Comparison of ENCODE assay signal across 7 mouse cellular contexts in the genomic region with DNA sequence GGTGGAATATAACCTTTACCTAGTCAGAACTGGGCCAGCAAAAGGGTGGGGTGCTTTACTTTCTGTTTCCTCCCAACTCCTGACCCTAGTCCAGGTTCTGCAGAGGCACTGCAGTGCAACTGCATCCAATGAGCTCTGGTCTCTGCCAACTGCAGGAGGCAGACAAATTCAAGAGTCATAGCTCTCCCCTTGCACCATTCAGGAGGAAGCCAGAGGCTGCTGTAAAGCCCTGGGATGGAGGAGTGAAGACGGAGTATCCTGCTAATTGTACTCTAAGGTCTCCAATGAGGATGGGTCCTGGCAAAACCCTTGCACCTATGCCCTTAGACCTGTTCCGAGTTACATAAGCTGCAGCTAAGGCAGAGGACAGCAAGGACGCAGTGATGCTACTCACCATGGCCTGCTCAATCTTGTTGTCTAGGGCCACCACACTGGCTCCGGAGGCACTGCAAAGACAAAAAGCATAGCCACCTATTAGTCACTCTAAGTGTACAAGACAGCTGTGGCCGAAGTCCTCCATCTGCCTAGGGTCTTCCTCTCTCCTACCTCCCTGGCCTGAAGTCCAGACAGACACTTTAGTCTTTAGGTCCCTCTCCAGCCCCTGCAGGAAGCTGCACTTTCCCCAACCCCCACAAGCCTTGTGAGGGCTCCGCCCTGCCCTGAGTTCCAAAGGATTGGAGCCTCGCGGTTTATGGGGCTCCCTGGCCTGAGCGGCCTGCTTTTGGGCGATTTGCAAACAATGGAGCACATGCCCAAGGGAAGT. TPM values are rescaled to one million over a fixed set of nuclear protein-coding genes. Genes with fewer than 3 reads are reported as not detected.
DNase-seq lines count a peak whose midpoint lies in the region; ATAC-seq lines count a peak whose summit lies in the region.

No protein-coding gene starts in this region.

- peak overlapping the region; percentile 84 for H3K9ac ChIP-seq in heart, embryonic 14.5 days (ENCODE audit: low read length)
- H3K9ac ChIP-seq in stomach, embryonic 15.5 days: peak overlapping the region; percentile 0; the same call in 1 of the 2 replicates

- H3K27me3 ChIP-seq in heart, embryonic 14.5 days (ENCODE audit: control insufficient read depth, insufficient read depth, low read length): no peaks in the 10 kb centered on the region
- H3K27me3 ChIP-seq in stomach, embryonic 15.5 days (replicated peaks): no peaks in the 10 kb centered on the region; the same call in none of the 2 replicates

- H3K4me3 ChIP-seq in heart, embryonic 14.5 days (ENCODE audit: control insufficient read depth in 1 of 2, insufficient read depth in 1 of 2, low read depth in 1 of 2, low read length in 2 of 2): peak overlapping the region; percentile 58 to 61
- peak overlapping the region; percentile 40 for H3K4me3 ChIP-seq in stomach, embryonic 15.5 days (replicated peaks)

- H3K36me3 ChIP-seq in heart, embryonic 14.5 days (ENCODE audit: control insufficient read depth, insufficient read depth, low read length): peaks cover 16% of the 10 kb centered on the region; the same call in 1 of the 2 replicates
- H3K36me3 ChIP-seq in stomach, embryonic 15.5 days: no peaks in the 10 kb centered on the region

- H3K4me2 ChIP-seq in heart, embryonic 14.5 days (ENCODE audit: low read length): peak overlapping the region; percentile 77
- peak overlapping the region; percentile 57 for H3K4me2 ChIP-seq in stomach, embryonic 15.5 days

- H3K4me1 ChIP-seq in heart, embryonic 14.5 days (ENCODE audit: control insufficient read depth in 2 of 2, insufficient read depth in 2 of 2, low read length in 2 of 2): peaks cover 10 to 20% of the 10 kb centered on the region in 2 experiments
- no peaks in the 10 kb centered on the region; the same call in 1 of the 2 replicates for H3K4me1 ChIP-seq in stomach, embryonic 15.5 days

- intact Hi-C loops in left cerebral cortex, postnatal 14 days (cut with DNase I): loop anchor here (5.0 kb wide), 1 partner anchor 40 kb away; no protein-coding TSS in a partner anchor

- no peaks in the 10 kb centered on the region for H3K9me3 ChIP-seq in heart, embryonic 14.5 days (ENCODE audit: control insufficient read depth, low read length)
- H3K9me3 ChIP-seq in stomach, embryonic 15.5 days: no peaks in the 10 kb centered on the region

- H3K27ac ChIP-seq in heart, embryonic 14.5 days (replicated peaks in 1 of 2; ENCODE audit: control insufficient read depth in 1 of 2, insufficient read depth in 1 of 2, low read depth in 2 of 2, low read length in 2 of 2): peak overlapping the region; percentile 88 to 93
- H3K27ac ChIP-seq in stomach, embryonic 15.5 days: peak overlapping the region; percentile 88

- 20% methylated on average over 10 of the region's 10 CpGs for WGBS in heart, embryonic 14.5 days
- 19% methylated on average over 10 of the region's 10 CpGs for WGBS in stomach, embryonic 15.5 days

- peak; percentile 35 for DNase-seq in CD4-positive helper T cell, adult 2 months (ENCODE audit: low read depth, low spot score)
- peak; percentile 29 for DNase-seq in MN1 (ENCODE audit: low spot score)
- DNase-seq in embryo, embryonic 9.5 days (ENCODE audit: extremely low spot score): peak; percentile 45
- DNase-seq in left cerebral cortex, postnatal 14 days (ENCODE audit: low spot score in 2 of 2): peak; percentile 19 to 26
- peak; percentile 39 for DNase-seq in mesoderm, embryonic 11.5 days (ENCODE audit: low read depth, low spot score)

- peak; percentile 22; the same call in 1 of the 2 replicates for ATAC-seq in heart, embryonic 14.5 days (ENCODE audit: insufficient number of reproducible peaks, insufficient read depth, low FRiP score, low read depth)
- ATAC-seq in stomach, embryonic 15.5 days (ENCODE audit: insufficient read depth, low FRiP score, low read depth): peak; percentile 45; the same call in 1 of the 2 replicates

RNA-seq across cellular contexts. Expression of gene Tsc22d3, which starts 58.6 kb away (rescaled TPM):
- polyA plus RNA-seq in heart, embryonic 14.5 days (2014; fragmentation: Nextera tagmentation; extraction: Ambion mirVana): 209 and 227 TPM in 2 replicates
- 100 to 1,000 TPM in 1 of 2 experiments, 10 to 100 TPM in 1; 85.9 to 126 TPM for total RNA-seq in left cerebral cortex, postnatal 14 days (2021)
- polyA plus RNA-seq in stomach, embryonic 15.5 days (2015; fragmentation: Nextera tagmentation; extraction: Ambion mirVana): 77.6 and 79.0 TPM in 2 replicates

Comparison
In these comparisons a context has a peak if more than half of its experiments do, and no peak if none do; other contexts are left out.
1. Peak in every context shown above with its lines: DNase-seq, ATAC-seq, H3K4me3 ChIP-seq and H3K27ac ChIP-seq.